Mouse (Mus musculus): ENCODE measurements around the gene Ttc39d. TPM values are rescaled to one million over a fixed set of nuclear protein-coding genes. Genes with fewer than 3 reads are reported as not detected.
"Not testable (repeated sequence)": the region's sequence is repeated elsewhere in the genome, so short reads cannot be mapped to it uniquely, and the experiment has no call there.

Gene Ttc39d
- polyA plus RNA-seq, 1 experiment = 0.14 TPM

- no peak for DNase-seq (ENCODE audit: extremely low spot score in 1 of 2, low spot score in 1 of 2)
Observed at GRCm38 (mm10) chr17:80183615-80184014, 23.6 kb upstream of the Ttc39d start.

- DNase-seq (ENCODE audit: extremely low spot score in 1 of 2, low spot score in 1 of 2) = peak in 1 of 2 experiments; percentile 73
Observed at GRCm38 (mm10) chr17:80193075-80193474, 14.2 kb upstream of the Ttc39d start.

- no peak for DNase-seq (ENCODE audit: extremely low spot score in 1 of 2, low spot score in 1 of 2)
Observed at GRCm38 (mm10) chr17:80199160-80199778, 8.0 kb upstream of the Ttc39d start.

- no peak for DNase-seq (ENCODE audit: extremely low spot score in 1 of 2, low spot score in 1 of 2)
Observed at GRCm38 (mm10) chr17:80205657-80206056, 1.6 kb upstream of the Ttc39d start.

GRCm38 (mm10) chr17:80206301-80206670 lies 974 bp upstream of the Ttc39d start:
- DNase-seq (ENCODE audit: extremely low spot score in 1 of 2, low spot score in 1 of 2) = no peak

GRCm38 (mm10) chr17:80213998-80214397 lies 6.7 kb downstream of the Ttc39d start:
- not testable (repeated sequence) for DNase-seq (ENCODE audit: extremely low spot score in 1 of 2, low spot score in 1 of 2)

- no peak for DNase-seq (ENCODE audit: extremely low spot score in 1 of 2, low spot score in 1 of 2)
Observed at GRCm38 (mm10) chr17:80220131-80220530, 12.9 kb downstream of the Ttc39d start.

GRCm38 (mm10) chr17:80221202-80221601 lies 13.9 kb downstream of the Ttc39d start:
- DNase-seq (ENCODE audit: extremely low spot score in 1 of 2, low spot score in 1 of 2) = no peak

GRCm38 (mm10) chr17:80221890-80222628 lies 14.8 kb downstream of the Ttc39d start:
- no peak for DNase-seq (ENCODE audit: extremely low spot score in 1 of 2, low spot score in 1 of 2)

- no peak for DNase-seq (ENCODE audit: extremely low spot score in 1 of 2, low spot score in 1 of 2)
Observed at GRCm38 (mm10) chr17:80223829-80224228, 16.6 kb downstream of the Ttc39d start.

GRCm38 (mm10) chr17:80224326-80225116 lies 17.3 kb downstream of the Ttc39d start, which contains the start of gene Gemin6:
Gene Gemin6 (plus strand): TSS chr17:80224441.
- peak; percentile 87 to 95 for DNase-seq (ENCODE audit: extremely low spot score in 1 of 2, low spot score in 1 of 2)

GRCm38 (mm10) chr17:80225142-80225541 lies 17.9 kb downstream of the Ttc39d start:
- DNase-seq (ENCODE audit: extremely low spot score in 1 of 2, low spot score in 1 of 2) = not testable (repeated sequence)

- no peak for DNase-seq (ENCODE audit: extremely low spot score in 1 of 2, low spot score in 1 of 2)
Observed at GRCm38 (mm10) chr17:80229396-80229795, 22.1 kb downstream of the Ttc39d start.

GRCm38 (mm10) chr17:80233844-80234243 lies 26.6 kb downstream of the Ttc39d start:
- DNase-seq (ENCODE audit: extremely low spot score in 1 of 2, low spot score in 1 of 2) = no peak

GRCm38 (mm10) chr17:80234376-80234775 lies 27.1 kb downstream of the Ttc39d start:
- DNase-seq (ENCODE audit: extremely low spot score in 1 of 2, low spot score in 1 of 2) = no peak

GRCm38 (mm10) chr17:80235477-80235876 lies 28.2 kb downstream of the Ttc39d start:
- DNase-seq (ENCODE audit: extremely low spot score in 1 of 2, low spot score in 1 of 2) = peak in 1 of 2 experiments; percentile 23

- no peak for DNase-seq (ENCODE audit: extremely low spot score in 1 of 2, low spot score in 1 of 2)
Observed at GRCm38 (mm10) chr17:80236805-80237204, 29.5 kb downstream of the Ttc39d start.

- DNase-seq (ENCODE audit: extremely low spot score in 1 of 2, low spot score in 1 of 2) = no peak
Observed at GRCm38 (mm10) chr17:80237475-80237874, 30.2 kb downstream of the Ttc39d start.

GRCm38 (mm10) chr17:80241594-80241993 lies 34.3 kb downstream of the Ttc39d start:
- DNase-seq (ENCODE audit: extremely low spot score in 1 of 2, low spot score in 1 of 2) = no peak

GRCm38 (mm10) chr17:80243116-80243515 lies 35.9 kb downstream of the Ttc39d start:
- no peak for DNase-seq (ENCODE audit: extremely low spot score in 1 of 2, low spot score in 1 of 2)

Measured in frontal cortex, adult 2 months (tissue).